Mouse (Mus musculus): ENCODE measurements around the gene Clcnkb.

The Clcnkb gene

GRCm38 (mm10) chr4:141415924-141416323 lies at the start of gene Clcnkb:
Gene Clcnkb (minus strand): TSS chr4:141416014.
- DNase-seq: no peak

GRCm38 (mm10) chr4:141464722-141465121 lies 48.9 kb upstream of the Clcnkb start:
- DNase-seq: no peak

- DNase-seq: no peak
These were observed 47.7 kb upstream of the Clcnkb start for GRCm38 (mm10) chr4:141463472-141463871.

GRCm38 (mm10) chr4:141461576-141461975 lies 45.8 kb upstream of the Clcnkb start:
- DNase-seq: no peak

GRCm38 (mm10) chr4:141461088-141461487 lies 45.3 kb upstream of the Clcnkb start:
- no peak for DNase-seq

GRCm38 (mm10) chr4:141460481-141460880 lies 44.7 kb upstream of the Clcnkb start:
- no peak for DNase-seq

GRCm38 (mm10) chr4:141459766-141460165 lies 44.0 kb upstream of the Clcnkb start:
- no peak for DNase-seq

- no peak for DNase-seq
These were observed 43.1 kb upstream of the Clcnkb start for GRCm38 (mm10) chr4:141458888-141459287.

- no peak for DNase-seq
These were observed 42.4 kb upstream of the Clcnkb start for GRCm38 (mm10) chr4:141458236-141458635.

- DNase-seq: no peak
These were observed 40.6 kb upstream of the Clcnkb start for GRCm38 (mm10) chr4:141456193-141456938.

- DNase-seq: no peak
These were observed 39.7 kb upstream of the Clcnkb start for GRCm38 (mm10) chr4:141455526-141455925.

GRCm38 (mm10) chr4:141454581-141455350 lies 39.0 kb upstream of the Clcnkb start:
- DNase-seq: no peak

GRCm38 (mm10) chr4:141451916-141452450 lies 36.2 kb upstream of the Clcnkb start:
- DNase-seq: no peak

GRCm38 (mm10) chr4:141451251-141451650 lies 35.4 kb upstream of the Clcnkb start:
- no peak for DNase-seq

- no peak for DNase-seq
These were observed 30.4 kb upstream of the Clcnkb start for GRCm38 (mm10) chr4:141446211-141446610.

GRCm38 (mm10) chr4:141445328-141445720 lies 29.5 kb upstream of the Clcnkb start:
- DNase-seq: no peak

GRCm38 (mm10) chr4:141444451-141445327 lies 28.9 kb upstream of the Clcnkb start, which contains the start of gene Zbtb17:
Gene Zbtb17 (plus strand): TSS chr4:141444654.
- DNase-seq: peak; percentile 87

- no peak for DNase-seq
These were observed 28.0 kb upstream of the Clcnkb start for GRCm38 (mm10) chr4:141443641-141444429.

- no peak for DNase-seq
These were observed 25.1 kb upstream of the Clcnkb start for GRCm38 (mm10) chr4:141440877-141441276.

GRCm38 (mm10) chr4:141439083-141439803 lies 23.4 kb upstream of the Clcnkb start:
- no peak for DNase-seq

GRCm38 (mm10) chr4:141435974-141436373 lies 20.2 kb upstream of the Clcnkb start, which contains the start of gene Srarp:
Gene Srarp (minus strand): TSS chr4:141436105.
- no peak for DNase-seq
